Mouse (Mus musculus) brain, embryonic 14.5 days (tissue): ENCODE results near the gene Emc8.

Source experiments
- CTCF ChIP-seq: fragments of 200-500 bp; IDR thresholded peaks from 2 replicates; pipeline ENCODE4 v1.5.1; 2012; ENCODE audit warnings: inconsistent platforms, mild to moderate bottlenecking, moderate library complexity, borderline replicate concordance; ENCODE audit not compliant: insufficient read depth, insufficient read length; ENCODE audit errors: extremely low read depth
- POLR2A ChIP-seq: fragments of 200-500 bp; IDR thresholded peaks from 2 replicates; pipeline ENCODE4 v1.6.1; 2012; ENCODE audit warnings: mild to moderate bottlenecking, inconsistent platforms, borderline replicate concordance; ENCODE audit not compliant: poor library complexity, insufficient read depth, insufficient read length, severe bottlenecking; ENCODE audit errors: extremely low read depth

- TF ChIP-seq POLR2A = no peak
- no peak for TF ChIP-seq CTCF
These were observed 57.5 kb downstream of the Emc8 start for GRCm38 (mm10) chr8:120610824-120611223.
